Mouse (Mus musculus) right cerebral cortex, adult 2 months (tissue): Measurements from ENCODE around the gene Emilin3.

ENCODE experiments used
- DNase-seq, 2 experiments: peaks; one replicate each; pipeline ENCODE4 v3.0.0; 2021 to 2022; ENCODE audit warnings: low spot score in 2 of 2

Emilin3 gene

DNA sequence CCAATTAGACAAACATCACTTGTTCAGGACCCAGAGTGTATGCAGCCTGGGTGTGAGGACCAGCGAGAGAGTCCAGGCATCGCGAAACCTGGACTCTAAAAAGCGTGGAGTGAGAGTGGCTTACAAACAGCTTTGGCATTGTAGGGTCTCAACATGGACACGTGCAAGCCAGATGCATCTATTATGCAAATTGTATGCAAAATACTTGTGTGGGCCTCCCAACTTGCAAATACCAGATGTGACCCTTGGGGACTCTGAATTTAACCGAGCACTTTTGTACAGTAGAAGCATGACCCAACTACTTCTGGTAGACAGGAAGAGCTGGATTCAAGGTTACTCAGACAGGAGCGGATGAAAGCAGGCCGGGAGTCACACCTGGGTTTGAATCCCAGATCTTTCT is 4.6 kb upstream of the Emilin3 start:
- no peak for DNase-seq

- peak in 1 of 2 experiments; percentile 40 for DNase-seq
Measured at GRCm38 (mm10) chr2:160915821-160916610, 3.9 kb upstream of the Emilin3 start.

DNA sequence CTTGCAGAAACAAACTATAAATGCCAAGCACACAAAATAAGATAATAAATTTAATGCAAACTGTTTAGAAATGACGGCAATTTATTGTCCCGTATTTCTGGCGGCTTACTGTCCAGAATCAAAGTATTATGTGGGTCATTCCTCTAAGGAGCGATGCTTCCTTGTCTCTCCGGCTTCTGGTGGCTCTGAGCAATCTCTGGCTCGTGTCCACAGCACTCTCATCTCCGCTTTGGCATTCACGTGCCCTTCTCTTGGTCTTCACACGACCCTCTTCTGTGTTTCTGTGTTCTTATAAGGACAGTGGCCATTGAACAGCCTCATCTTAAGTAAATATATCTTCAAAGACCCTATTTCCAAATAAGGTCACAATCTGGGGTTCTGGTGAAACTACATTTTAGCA is 2.5 kb upstream of the Emilin3 start:
- DNase-seq: no peak

DNA sequence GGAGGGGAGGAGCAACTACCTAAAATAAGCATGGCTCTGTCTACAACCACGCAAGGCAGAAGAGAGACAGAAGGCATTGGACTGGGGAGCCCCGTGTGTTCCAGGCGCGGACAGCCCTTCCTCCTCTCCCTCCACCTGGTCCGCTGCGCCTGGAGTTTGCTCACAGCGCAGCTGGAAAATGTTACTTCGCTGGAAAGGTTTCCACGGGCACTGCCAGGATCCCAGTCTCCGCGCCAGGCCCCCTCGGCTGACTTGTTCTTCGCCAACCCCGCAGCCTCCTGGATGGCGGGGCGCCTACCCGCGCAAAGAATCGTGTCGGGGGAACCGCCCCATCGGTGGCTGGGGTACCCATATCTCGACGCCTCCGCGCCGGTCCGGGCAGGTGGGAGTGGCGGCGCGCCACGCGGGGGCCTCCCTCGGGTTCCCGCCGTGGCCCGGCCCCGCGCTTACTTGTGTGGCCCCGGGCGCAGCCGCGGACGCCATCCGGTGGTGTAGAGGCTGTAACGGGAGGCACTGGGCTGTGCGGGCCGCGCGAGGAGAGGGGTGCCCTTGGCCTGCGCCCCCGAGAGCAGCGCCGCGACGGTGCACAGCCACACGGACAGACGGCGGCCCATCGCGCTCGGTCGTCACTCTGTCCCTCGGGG is 448 bp downstream of the Emilin3 start:
- no peak for DNase-seq

GRCm38 (mm10) chr2:160910633-160911032 is 1.5 kb downstream of the Emilin3 start:
- no peak for DNase-seq

GRCm38 (mm10) chr2:160908607-160909006 is 3.5 kb downstream of the Emilin3 start:
- no peak for DNase-seq

GRCm38 (mm10) chr2:160906101-160906500 is 6.0 kb downstream of the Emilin3 start:
- no peak for DNase-seq

DNA sequence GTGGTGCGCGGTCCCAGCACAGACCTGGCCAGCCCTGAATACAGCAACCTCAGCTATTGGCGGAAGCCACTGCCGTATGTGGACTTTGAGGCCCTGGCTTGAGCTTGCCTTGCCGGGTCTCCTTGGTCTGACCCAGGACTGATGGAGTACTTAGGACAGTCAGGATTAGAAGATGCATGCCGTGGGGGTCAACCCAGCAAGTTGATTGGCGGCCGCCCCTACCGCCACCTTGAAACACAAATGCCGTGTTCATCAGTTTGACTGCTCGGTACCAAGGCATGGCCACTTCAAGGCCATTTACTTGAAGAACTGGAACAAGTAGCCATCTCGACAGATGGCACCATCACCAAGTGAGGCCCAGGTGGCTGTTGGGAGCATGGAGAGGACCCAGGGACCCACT is 6.8 kb downstream of the Emilin3 start:
- no peak for DNase-seq

- no peak for DNase-seq
Measured at GRCm38 (mm10) chr2:160901656-160902412, 10.3 kb downstream of the Emilin3 start.

GRCm38 (mm10) chr2:160891697-160892096 is 20.4 kb downstream of the Emilin3 start:
- DNase-seq: no peak

DNA sequence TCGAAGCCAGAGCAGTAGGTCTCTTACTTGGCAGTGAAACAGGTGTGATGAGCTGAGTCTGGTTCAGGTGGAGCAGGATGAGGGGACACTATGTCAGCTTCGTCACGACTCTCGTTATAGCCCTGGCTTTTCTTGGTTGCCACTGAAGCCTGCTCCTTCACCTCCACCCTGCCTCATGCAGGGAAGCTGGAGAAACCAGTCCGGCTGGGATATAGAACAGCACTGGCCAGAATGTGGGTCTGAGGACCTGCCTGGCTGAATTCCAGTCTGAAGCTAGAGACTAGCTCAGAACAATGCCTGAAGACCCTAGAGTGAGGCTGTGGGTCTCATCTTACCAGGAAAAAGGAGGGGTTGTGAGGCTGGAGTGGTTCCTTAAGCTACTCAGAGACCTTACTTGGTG is 21.1 kb downstream of the Emilin3 start:
- DNase-seq: no peak

DNA sequence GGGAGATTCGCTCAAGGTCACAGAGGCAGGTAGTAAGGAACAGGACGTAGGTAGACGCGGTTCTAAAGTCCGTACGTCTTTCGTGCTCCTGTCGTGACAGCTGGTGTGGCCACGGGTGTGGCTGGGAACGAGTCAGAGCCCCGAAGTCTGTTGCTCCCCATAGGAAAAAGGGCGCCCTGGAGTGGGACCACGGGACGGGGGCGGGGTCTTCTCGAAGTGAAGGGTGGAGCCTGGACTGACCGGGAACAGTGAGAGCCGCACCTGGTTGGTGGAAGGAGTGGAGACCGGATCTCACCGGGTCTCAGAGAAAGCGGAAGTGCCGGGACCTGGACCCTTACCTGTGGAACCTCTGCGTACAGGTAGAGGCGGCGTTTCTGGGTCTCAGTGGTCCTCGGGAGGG is 24.3 kb downstream of the Emilin3 start:
- DNase-seq: no peak

DNA sequence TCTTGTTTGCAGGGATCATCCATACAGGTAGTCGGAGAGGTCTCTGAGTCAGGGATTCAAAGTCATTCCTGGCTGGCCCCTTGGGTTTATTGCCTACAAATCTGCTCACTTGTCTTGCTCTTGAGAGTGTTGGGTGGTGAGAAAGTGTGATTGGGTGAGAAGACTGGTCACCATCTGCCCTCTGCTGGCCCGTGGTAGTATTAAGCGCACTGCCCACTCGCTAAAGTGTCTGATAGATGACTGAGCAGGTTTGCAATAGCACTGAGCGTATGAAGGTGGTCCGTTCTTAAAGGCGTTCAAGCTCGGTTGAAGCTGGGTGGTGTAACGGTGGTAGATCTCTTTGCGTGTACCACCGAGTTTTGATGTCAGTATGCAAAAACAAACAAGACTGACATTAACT is 24.8 kb downstream of the Emilin3 start:
- DNase-seq: peak; percentile 88 to 93

GRCm38 (mm10) chr2:160886221-160886620 is 25.9 kb downstream of the Emilin3 start:
- no peak for DNase-seq

DNA sequence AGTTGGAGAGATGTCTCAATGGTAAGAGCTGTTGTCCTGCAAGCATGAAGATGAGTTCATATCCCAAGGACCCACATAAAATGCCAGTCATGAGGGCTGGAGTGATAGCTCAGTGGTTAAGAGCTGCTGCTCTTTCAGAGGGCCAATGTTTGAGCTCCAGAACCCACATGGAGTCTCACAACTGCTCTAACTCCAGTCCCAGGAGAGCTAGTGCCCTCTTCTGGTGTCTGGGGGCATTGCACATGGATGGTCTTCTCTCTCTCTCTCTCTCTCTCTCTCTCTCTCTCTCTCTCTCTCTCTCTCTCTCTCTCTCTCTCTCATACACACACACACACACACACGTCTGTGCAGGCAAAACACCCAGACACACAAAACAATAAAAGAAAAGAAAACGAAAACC is 27.3 kb downstream of the Emilin3 start:
- peak in 1 of 2 experiments; percentile 26 for DNase-seq

DNA sequence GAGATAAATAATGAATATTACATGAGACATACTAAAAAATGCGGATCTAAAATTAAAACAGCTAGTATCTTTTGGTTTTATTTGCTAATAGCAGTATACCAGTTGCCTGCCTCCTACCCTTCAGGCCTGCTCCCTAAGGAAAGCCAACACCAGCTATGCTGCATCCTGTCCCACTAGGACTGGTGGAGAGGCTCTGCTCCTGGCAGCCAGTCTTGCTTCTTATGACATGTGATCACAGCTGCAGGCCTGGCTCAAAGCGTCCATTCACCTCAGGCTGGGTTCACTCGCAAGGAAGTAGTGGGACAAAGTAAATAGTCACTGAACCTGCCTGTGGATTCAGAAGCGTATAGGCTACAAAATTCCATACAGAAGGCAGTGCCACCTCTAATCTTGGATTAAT is 28.2 kb downstream of the Emilin3 start:
- DNase-seq: no peak

DNA sequence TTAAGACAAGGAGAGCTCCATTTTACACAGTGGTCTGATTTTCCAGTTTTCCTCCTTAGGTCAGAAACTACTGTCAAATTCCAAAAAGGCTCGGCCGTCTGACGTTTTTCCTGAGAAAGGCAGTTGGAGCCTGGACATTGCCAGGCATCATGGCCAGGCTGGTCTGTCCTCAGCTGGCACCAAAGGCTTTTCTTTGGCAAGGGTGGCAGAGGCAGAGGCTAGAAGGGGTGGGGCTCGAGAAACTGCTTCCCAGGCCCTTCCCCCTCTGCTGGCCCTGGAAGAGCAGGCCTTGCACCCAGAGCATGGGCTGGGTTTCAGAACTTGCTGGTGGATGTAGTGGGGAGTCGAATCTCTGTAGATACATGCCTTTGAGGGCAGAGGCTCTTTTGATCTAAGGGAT is 29.7 kb downstream of the Emilin3 start:
- no peak for DNase-seq

- DNase-seq: no peak
Measured at GRCm38 (mm10) chr2:160881462-160882101, 30.5 kb downstream of the Emilin3 start.

DNA sequence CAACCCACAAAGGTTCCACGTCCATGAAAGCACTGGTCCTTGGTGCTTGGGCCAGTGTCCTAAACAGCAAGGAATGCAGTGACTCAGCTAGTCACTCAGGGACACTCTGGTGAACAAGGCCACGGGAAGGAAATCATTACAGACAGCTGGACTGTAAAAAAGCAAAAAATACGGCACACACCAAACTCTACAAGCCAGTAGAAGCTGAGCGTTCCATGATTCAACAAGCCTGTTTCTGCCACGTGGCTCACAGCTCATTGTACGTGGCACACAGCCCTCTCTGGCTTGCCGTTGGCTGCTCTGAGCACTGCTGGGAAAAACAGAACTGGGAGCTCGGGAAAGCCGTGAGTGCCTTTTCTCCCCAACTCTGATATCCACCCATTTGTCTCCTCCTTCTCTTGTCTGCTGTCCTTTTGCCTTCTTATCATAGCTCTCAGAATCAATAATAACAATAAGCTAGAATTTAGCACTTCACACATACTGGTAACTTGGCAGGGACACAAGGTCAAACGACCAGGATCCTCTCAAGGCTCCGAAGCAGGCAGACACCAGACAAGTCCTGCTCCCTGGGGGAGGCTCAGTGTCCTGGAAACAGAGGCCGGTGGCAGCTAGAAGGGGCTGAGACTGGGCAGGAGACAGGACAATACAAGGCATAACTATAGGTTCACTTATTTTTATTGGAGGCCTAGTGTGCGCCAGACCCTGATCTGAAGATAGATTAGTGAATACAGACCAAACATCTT is 31.5 kb downstream of the Emilin3 start, which contains the start of gene Lpin3:
TSS of gene Lpin3 (plus strand) at position 218 of the 743 bp plus-strand sequence.
- no peak for DNase-seq

DNA sequence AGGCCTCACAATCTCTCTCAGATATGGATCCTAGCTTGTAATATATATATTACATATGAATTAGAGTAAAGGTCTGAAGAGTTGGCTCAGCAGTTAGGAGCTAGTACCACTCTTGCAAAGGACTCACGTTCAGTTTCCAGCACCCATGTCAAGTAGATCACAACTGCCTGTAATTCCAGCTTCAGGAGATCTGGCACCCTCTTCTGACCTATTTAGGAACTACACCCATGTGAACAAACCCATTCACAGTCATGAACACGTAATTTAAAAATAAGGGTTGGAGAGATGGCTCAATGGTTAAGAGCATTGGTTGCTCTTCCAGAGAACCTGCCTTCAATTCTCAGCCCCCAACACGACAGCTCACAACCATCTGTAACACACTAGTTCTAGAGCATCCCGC is 36.0 kb downstream of the Emilin3 start:
- no peak for DNase-seq

DNA sequence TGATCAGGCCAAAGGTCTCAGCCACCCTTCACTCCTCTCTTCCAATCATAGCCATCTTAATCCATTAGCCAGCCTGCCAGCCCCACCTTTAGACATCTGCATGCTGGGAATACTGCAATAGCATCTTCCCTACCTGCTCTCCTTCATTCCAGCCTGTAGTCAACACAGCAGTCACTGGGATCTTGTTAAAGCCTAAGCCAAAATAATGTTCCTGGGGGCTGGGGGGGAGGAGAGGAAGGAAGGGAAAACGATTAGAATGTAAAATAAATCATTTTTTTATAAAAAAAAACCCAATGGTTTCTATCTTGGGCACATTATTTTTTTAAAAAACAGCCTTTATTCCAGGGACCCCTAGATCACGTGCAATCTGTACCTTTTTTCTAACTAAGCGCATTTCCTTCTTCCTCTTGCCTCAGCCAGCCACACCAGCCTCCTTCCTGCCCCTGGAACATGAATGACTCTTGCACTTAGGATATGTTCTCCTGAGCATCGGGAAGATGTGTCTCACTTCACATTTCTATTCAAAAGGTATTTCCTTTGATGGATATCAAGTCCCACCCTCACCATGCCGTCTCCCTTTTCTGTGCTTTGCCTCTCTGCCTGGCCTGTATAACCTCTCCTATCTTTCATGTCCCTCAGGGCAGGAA is 37.8 kb downstream of the Emilin3 start:
- DNase-seq: no peak
